Mouse (Mus musculus): ENCODE data around the gene Pbx1. TPM values are rescaled to one million over a fixed set of nuclear protein-coding genes. Genes with fewer than 3 reads are reported as not detected.

Pbx1 gene
- polyA plus RNA-seq, 2 experiments, result 26.5 to 48.2 TPM

- no peak for TF ChIP-seq POLR2A (IDR thresholded peaks at IDR 0.05; ENCODE audit: borderline replicate concordance, extremely low read depth, insufficient read depth, insufficient read length)
- Histone ChIP-seq H3K9ac (ENCODE audit: low read depth, low read length, severe bottlenecking) (no peak overlapping the region), H3K9me3 (ENCODE audit: control insufficient read depth, low read length) (no peaks in the 10 kb centered on the region), H3K4me3 (replicated peaks; ENCODE audit: low read length) (no peak overlapping the region), H3K4me2 (replicated peaks; ENCODE audit: low read depth, low read length, severe bottlenecking) (no peak overlapping the region), H3K4me1 (ENCODE audit: control insufficient read depth, insufficient read depth, low read length) (peaks cover 67% of the 10 kb centered on the region), H3K27me3 (ENCODE audit: control insufficient read depth, insufficient read depth, low read length) (no peaks in the 10 kb centered on the region), H3K36me3 (ENCODE audit: control insufficient read depth, insufficient read depth, low read length) (no peaks in the 10 kb centered on the region), H3K27ac (replicated peaks; ENCODE audit: low read depth, low read length) (no peak overlapping the region)
- DNase-seq (ENCODE audit: low spot score) (no peak), ATAC-seq (ENCODE audit: low FRiP score, low read depth) (no peak)
- 50% methylated on average over 4 of the region's 4 CpGs for WGBS
Measured at GRCm38 (mm10) chr1:168381451-168381850, 50.6 kb downstream of the Pbx1 start.

- WGBS, result 16% methylated on average over 9 of the region's 9 CpGs
- Histone ChIP-seq H3K9me3 (ENCODE audit: control insufficient read depth, low read length) (no peaks in the 10 kb centered on the region), H3K27ac (replicated peaks; ENCODE audit: low read depth, low read length) (no peak overlapping the region), H3K9ac (ENCODE audit: low read depth, low read length, severe bottlenecking) (no peak overlapping the region), H3K27me3 (ENCODE audit: control insufficient read depth, insufficient read depth, low read length) (no peaks in the 10 kb centered on the region), H3K36me3 (ENCODE audit: control insufficient read depth, insufficient read depth, low read length) (no peaks in the 10 kb centered on the region), H3K4me2 (replicated peaks; ENCODE audit: low read depth, low read length, severe bottlenecking) (no peak overlapping the region), H3K4me1 (ENCODE audit: control insufficient read depth, insufficient read depth, low read length) (peaks cover 64% of the 10 kb centered on the region), H3K4me3 (replicated peaks; ENCODE audit: low read length) (no peak overlapping the region)
- TF ChIP-seq POLR2A (IDR thresholded peaks at IDR 0.05; ENCODE audit: borderline replicate concordance, extremely low read depth, insufficient read depth, insufficient read length), result no peak
- DNase-seq (ENCODE audit: low spot score), result no peak
- ATAC-seq (ENCODE audit: low FRiP score, low read depth), result peak; percentile 16; the same call in 1 of the 2 replicates
Measured at GRCm38 (mm10) chr1:168380241-168380770, 51.8 kb downstream of the Pbx1 start.

DNA sequence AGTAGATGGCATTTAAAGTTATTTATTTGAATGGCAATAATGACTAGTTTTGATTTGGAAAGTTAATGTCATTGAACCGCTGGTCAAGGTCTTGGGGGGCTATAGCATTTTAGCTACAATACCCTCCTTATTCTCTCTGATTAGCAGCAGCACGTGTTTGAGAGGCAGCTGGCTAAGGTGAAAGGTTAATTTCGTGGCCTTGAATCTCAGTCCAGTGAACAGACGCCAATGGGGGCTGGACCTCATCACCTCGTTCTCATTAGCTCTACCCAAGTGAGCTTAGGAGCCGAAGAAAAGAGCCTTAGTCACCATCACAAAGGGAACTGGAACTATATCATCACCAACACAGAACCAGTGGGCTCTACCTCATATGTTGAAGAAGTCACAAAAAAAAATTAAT, 54.4 kb downstream of the Pbx1 start:
- Histone ChIP-seq H3K9me3 (ENCODE audit: control insufficient read depth, low read length) (no peaks in the 10 kb centered on the region), H3K4me1 (ENCODE audit: control insufficient read depth, insufficient read depth, low read length) (peaks cover 37% of the 10 kb centered on the region), H3K4me2 (replicated peaks; ENCODE audit: low read depth, low read length, severe bottlenecking) (no peak overlapping the region), H3K4me3 (replicated peaks; ENCODE audit: low read length) (no peak overlapping the region), H3K9ac (ENCODE audit: low read depth, low read length, severe bottlenecking) (no peak overlapping the region), H3K27ac (replicated peaks; ENCODE audit: low read depth, low read length) (no peak overlapping the region), H3K27me3 (ENCODE audit: control insufficient read depth, insufficient read depth, low read length) (no peaks in the 10 kb centered on the region), H3K36me3 (ENCODE audit: control insufficient read depth, insufficient read depth, low read length) (0 out of 2 replicates have a peak, but pooled peaks cover 4% of the 10 kb centered on the region)
- TF ChIP-seq POLR2A (IDR thresholded peaks at IDR 0.05; ENCODE audit: borderline replicate concordance, extremely low read depth, insufficient read depth, insufficient read length), result no peak
- 37% methylated on average over 6 of the region's 6 CpGs for WGBS
- DNase-seq (ENCODE audit: low spot score), result no peak
- no peak for ATAC-seq (ENCODE audit: low FRiP score, low read depth)

GRCm38 (mm10) chr1:168376330-168376729, 55.7 kb downstream of the Pbx1 start:
- Histone ChIP-seq H3K27ac (replicated peaks; ENCODE audit: low read depth, low read length) (no peak overlapping the region), H3K4me3 (replicated peaks; ENCODE audit: low read length) (no peak overlapping the region), H3K36me3 (ENCODE audit: control insufficient read depth, insufficient read depth, low read length) (0 out of 2 replicates have a peak, but pooled peaks cover 4% of the 10 kb centered on the region), H3K9me3 (ENCODE audit: control insufficient read depth, low read length) (no peaks in the 10 kb centered on the region), H3K9ac (ENCODE audit: low read depth, low read length, severe bottlenecking) (no peak overlapping the region), H3K4me2 (replicated peaks; ENCODE audit: low read depth, low read length, severe bottlenecking) (no peak overlapping the region), H3K4me1 (ENCODE audit: control insufficient read depth, insufficient read depth, low read length) (peaks cover 25% of the 10 kb centered on the region), H3K27me3 (ENCODE audit: control insufficient read depth, insufficient read depth, low read length) (no peaks in the 10 kb centered on the region)
- 29% methylated on average over 3 of the region's 3 CpGs for WGBS
- ATAC-seq (ENCODE audit: low FRiP score, low read depth) (no peak), DNase-seq (ENCODE audit: low spot score) (no peak)
- no peak for TF ChIP-seq POLR2A (IDR thresholded peaks at IDR 0.05; ENCODE audit: borderline replicate concordance, extremely low read depth, insufficient read depth, insufficient read length)

DNA sequence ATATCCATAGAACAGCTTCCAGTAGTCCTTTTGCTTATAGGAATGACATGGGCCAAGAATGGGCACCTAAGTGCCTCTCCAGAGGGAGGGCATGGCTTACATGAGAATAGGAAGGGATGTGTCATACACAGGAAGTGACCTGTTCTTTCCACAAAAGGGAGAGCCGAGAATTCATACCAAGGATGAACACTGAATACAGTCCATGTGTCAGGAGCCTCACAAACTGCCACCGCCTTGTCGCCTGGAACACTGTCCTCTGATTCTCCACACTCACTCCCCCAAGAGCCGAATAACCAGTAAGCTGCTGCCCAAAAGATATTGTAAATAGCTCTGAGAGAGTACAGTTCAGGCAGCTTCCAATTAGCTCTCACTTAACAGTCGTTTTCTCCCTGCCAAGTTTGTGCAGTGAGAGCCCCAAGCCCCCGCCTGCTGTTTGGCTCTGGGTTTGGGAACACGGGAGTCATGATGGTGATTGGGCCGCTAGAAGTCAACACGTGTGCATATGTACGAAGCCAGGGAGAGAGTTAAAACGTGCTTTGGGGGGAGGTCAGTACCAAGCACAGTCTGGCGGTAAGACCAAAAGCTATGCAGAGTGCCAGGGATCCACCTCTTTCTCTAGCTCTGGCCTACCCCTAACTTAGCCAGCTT, 57.0 kb downstream of the Pbx1 start:
- Histone ChIP-seq H3K27ac (replicated peaks; ENCODE audit: low read depth, low read length) (no peak overlapping the region), H3K9ac (ENCODE audit: low read depth, low read length, severe bottlenecking) (no peak overlapping the region), H3K4me1 (ENCODE audit: control insufficient read depth, insufficient read depth, low read length) (peaks cover 12% of the 10 kb centered on the region), H3K36me3 (ENCODE audit: control insufficient read depth, insufficient read depth, low read length) (0 out of 2 replicates have a peak, but pooled peaks cover 7% of the 10 kb centered on the region), H3K4me2 (replicated peaks; ENCODE audit: low read depth, low read length, severe bottlenecking) (no peak overlapping the region), H3K4me3 (replicated peaks; ENCODE audit: low read length) (no peak overlapping the region), H3K27me3 (ENCODE audit: control insufficient read depth, insufficient read depth, low read length) (no peaks in the 10 kb centered on the region), H3K9me3 (ENCODE audit: control insufficient read depth, low read length) (no peaks in the 10 kb centered on the region)
- ATAC-seq (ENCODE audit: low FRiP score, low read depth) (peak; percentile 37; the same call in 1 of the 2 replicates), DNase-seq (ENCODE audit: low spot score) (no peak)
- TF ChIP-seq POLR2A (IDR thresholded peaks at IDR 0.05; ENCODE audit: borderline replicate concordance, extremely low read depth, insufficient read depth, insufficient read length), result no peak
- 61% methylated on average over 12 of the region's 12 CpGs for WGBS
